Mouse (Mus musculus) frontal cortex, adult 2 months (tissue): ENCODE data around the gene Focad. TPM values are rescaled to one million over a fixed set of nuclear protein-coding genes. Genes with fewer than 3 reads are reported as not detected.

Experiments used
- DNase-seq, 2 experiments: peaks; one replicate each; pipeline ENCODE4 v3.0.0; 2022; ENCODE audit warnings: low spot score in 1 of 2; ENCODE audit errors: extremely low spot score in 1 of 2
- polyA plus RNA-seq: library from polyadenylated mRNA; depleted of rRNA; stranded (reverse); fragments of >200 nt; gene quantifications from 2 replicates; pipeline ENCODE4 v1.2.3, GENCODE M21; 2012; rRNA removed

Focad gene
- polyA plus RNA-seq, 1 experiment = 44.1 TPM

DNA sequence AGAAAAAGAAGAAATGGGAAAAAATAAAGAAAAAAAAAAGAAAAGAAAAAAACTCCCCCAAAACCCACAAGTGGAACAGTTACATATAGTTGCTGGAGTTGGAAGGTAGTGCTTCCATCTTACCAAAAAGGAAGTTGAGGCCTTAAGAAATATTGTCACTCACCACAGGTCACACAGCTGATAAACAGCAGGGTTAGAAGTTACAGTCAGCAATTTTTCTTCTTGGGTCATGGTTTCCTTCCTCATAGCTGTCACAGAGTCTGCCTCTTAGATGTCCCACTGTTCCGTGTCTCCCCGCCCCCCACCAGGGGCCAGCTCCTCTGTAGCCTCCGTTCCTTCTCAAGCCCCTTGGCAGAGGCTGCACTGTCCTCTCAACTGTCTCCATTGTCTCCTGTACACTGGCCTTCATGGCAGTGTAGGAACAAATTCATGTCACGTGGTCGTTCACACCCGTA is 345.3 kb downstream of the Focad start:
- no peak for DNase-seq

DNA sequence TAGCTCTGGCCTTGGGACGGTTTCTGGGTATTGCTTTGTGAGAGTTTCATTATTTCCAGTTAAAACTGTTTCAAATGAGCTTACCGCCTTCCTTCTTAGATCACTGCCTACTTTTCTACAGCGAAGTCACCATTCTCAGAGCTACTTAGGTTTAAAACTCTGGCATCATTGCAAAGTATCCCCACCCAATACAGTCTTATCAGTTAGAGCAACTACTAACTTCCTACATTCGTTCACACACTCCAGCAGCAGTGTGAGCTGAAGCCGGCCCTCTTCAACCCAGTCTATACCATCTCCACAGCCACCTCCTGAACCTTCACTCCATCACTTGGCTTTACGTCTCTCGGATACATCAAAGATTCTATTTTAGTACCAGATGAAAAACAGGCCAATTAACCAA is 346.4 kb downstream of the Focad start:
- no peak for DNase-seq

DNA sequence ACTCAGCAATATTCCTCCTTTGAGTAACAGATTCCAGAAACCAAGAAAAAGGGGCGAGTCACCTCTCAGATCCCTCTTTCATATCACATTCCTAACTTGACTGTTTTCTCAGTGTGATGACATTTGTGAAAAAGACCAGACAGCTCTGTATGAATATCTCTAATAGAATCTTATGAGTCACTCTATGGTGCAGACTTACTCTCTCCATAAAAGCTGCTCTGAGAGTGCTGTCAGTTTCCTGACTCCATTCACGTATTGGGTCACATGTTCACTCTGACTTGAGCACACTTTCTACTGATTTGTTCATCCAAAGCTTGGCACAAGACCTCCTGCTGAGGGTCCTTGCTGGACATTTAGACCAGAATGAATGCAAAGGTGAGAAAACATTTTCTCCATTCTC is 354.5 kb downstream of the Focad start:
- DNase-seq = no peak

DNA sequence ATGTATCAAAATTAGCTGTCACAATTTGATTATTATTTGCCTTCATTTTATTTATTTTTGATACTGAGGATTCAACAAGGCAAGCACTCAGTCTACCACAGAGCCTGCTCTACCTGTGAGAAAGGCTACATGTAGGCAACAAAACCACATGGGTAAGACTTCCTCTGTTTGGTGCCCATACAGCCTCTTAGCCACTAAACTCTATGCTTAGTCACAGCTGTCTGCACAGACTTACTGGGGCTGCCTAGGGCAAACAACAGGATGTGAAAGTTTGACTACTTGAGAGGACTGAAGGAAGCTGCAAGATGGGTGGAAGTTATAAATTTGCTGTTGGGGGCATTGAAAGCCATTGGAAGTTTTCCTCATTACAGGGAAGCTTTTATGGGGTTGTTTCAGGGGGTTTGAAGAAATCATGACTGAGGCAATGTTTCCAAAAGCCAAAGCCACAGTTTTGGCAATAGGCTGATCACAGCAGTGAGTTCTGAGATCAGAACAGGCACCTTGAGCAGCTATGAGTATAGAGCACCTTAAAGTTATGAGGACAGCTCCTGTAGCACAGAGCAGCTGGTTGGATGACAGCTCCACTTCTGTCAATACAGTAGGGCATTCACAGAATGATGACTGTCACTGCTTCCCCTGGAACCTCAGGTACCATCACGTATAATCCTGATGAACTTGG is 355.8 kb downstream of the Focad start:
- no peak for DNase-seq

DNA sequence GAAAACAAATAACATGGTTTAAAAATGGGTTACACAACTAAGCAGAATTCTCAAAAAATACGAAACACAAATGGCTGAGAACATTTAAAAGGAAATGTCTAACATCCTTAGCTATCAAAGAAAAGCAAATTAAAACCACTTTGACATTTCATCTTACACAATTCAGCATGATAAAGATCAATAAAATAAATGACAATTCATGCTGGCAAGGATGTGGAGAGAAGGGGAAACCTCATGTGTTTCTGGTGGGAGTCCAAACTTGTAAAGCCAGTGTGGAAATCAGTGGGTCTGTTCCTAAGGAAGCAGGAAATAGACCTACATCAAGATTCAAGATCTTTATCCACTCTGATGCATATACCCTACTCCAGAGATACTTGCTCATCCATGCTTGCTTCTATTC is 363.7 kb downstream of the Focad start:
- no peak for DNase-seq

DNA sequence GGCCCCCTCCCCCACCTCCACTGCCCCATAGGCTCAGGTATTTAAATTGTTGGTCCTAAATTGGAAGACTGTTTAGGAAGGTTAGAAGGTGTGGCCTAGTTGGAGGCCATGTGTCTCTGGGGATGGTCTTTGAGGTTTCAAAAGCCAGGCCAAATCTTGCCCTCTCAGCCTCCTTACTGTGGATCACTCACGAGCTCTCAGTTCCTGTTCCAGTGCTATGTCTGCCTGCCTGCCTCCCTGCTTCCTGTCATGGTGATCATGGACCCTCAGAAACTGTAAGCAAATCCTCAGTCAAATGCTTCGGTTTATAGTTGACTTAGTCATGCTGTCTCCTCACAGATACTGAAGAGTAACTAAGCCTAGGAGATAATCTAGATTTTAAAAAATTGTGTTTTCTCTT is 364.2 kb downstream of the Focad start:
- DNase-seq = no peak

Other genes starting within 250 kb of the Focad start
- gene Mllt3, start 61.3 kb upstream of the Focad start, polyA plus RNA-seq = 23.5 and 30.7 TPM in 2 replicates